Mouse (Mus musculus) brain, embryonic 14.5 days (tissue): ENCODE measurements around the gene Emp3.

ENCODE experiments used
- CTCF ChIP-seq: fragments of 200-500 bp; IDR thresholded peaks from 2 replicates; pipeline ENCODE4 v1.5.1; 2012; ENCODE audit warnings: inconsistent platforms, mild to moderate bottlenecking, moderate library complexity, borderline replicate concordance; ENCODE audit not compliant: insufficient read depth, insufficient read length; ENCODE audit errors: extremely low read depth
- POLR2A ChIP-seq: fragments of 200-500 bp; IDR thresholded peaks from 2 replicates; pipeline ENCODE4 v1.6.1; 2012; ENCODE audit warnings: mild to moderate bottlenecking, inconsistent platforms, borderline replicate concordance; ENCODE audit not compliant: poor library complexity, insufficient read depth, insufficient read length, severe bottlenecking; ENCODE audit errors: extremely low read depth

DNA sequence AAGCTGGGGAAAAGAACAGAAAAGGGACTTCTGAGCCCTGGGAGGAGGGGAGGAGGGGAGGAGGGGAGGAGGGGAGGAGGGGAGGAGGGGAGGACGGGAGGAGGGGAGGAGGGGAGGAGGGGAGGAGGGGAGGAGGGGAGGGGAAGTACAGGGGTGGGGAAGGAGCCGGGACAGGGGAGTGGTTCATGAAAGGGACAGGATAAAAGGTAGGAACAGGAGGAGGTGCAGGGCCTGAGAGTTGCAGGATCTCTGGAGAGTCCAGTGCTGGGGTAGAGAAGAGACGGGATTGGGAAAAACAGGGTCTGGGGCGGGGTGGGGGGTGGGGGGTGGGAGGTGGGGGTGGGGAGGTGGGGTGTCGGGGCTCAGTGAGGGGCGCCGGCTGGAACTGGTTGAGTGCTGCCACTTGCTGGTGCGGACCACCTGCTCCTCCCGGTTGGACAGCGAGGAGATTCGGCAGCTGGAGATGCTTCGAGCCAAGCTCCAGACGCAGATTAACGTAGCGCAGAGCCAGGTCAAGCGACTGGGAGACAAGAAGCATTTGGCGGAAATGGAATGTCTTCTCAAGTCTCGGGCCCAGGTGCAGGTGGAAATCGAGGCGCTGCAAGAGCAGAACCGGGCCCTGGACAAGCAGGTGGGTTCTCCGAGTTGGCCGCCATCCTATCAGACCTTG is 7.6 kb upstream of the Emp3 start:
- no peak for TF ChIP-seq CTCF
- no peak for TF ChIP-seq POLR2A
